Mouse (Mus musculus) cortical plate, adult 2 months (tissue): Measurements from ENCODE around the gene Cep19. TPM values are rescaled to one million over a fixed set of nuclear protein-coding genes. Genes with fewer than 3 reads are reported as not detected.
"Not testable (repeated sequence)": the region's sequence is repeated elsewhere in the genome, so short reads cannot be mapped to it uniquely, and the experiment has no call there.

ENCODE experiments used
- H3K27ac ChIP-seq: fragments of 200-500 bp; 2 replicates; pipeline ENCODE4 v1.5.1; 2012; ENCODE audit warnings: low read length, control low read depth, inconsistent platforms; ENCODE audit not compliant: insufficient read depth
- H3K4me1 ChIP-seq: fragments of 200-500 bp; 2 replicates; pipeline ENCODE4 v1.6.1; 2011; ENCODE audit warnings: low read length; ENCODE audit not compliant: control insufficient read depth, insufficient read depth
- H3K4me3 ChIP-seq: fragments of 200-500 bp; 2 replicates; pipeline ENCODE4 v1.5.1; 2011; ENCODE audit warnings: mild to moderate bottlenecking, low read length, control low read depth; ENCODE audit not compliant: insufficient read depth
- CTCF ChIP-seq: fragments of 200-500 bp; IDR thresholded peaks from 2 replicates; pipeline ENCODE4 v1.5.1; 2011; ENCODE audit warnings: mild to moderate bottlenecking, control low read depth, low read length; ENCODE audit not compliant: insufficient read depth; ENCODE audit errors: extremely low read depth
- POLR2A ChIP-seq: fragments of 200-500 bp; IDR thresholded peaks from 2 replicates; pipeline ENCODE4 v1.6.1; 2011; ENCODE audit warnings: mild to moderate bottlenecking, low read length, control low read depth; ENCODE audit not compliant: insufficient read depth; ENCODE audit errors: extremely low read depth
- polyA plus RNA-seq: library from polyadenylated mRNA; depleted of rRNA; stranded (reverse); fragments of >200 nt; gene quantifications from 2 replicates; pipeline ENCODE4 v1.2.3, GENCODE M21; 2012; rRNA removed

Cep19 gene
- polyA plus RNA-seq = 61.7 and 64.8 TPM in 2 replicates

- Histone ChIP-seq H3K4me3 (peak within 1 kb of the TSS; percentile 76), H3K27ac (peak within 1 kb of the TSS; percentile 71; the same call in 1 of the 2 replicates), H3K4me1 (no peaks in the 10 kb centered on the region)
- TF ChIP-seq POLR2A (peak; percentile 72), CTCF (no peak)
Observed at GRCm38 (mm10) chr16:32099638-32100150, at the start of gene Cep19, which contains the start of gene Pigx. Cep19 (plus strand) TSS chr16:32099800. Pigx (minus strand) TSS chr16:32099740.

GRCm38 (mm10) chr16:32058817-32059216 is 40.8 kb upstream of the Cep19 start:
- no peak overlapping the region for H3K4me3 ChIP-seq
- H3K4me1 ChIP-seq = peaks cover 3% of the 10 kb centered on the region
- no peak overlapping the region for H3K27ac ChIP-seq
- TF ChIP-seq CTCF (no peak), POLR2A (no peak)

GRCm38 (mm10) chr16:32059840-32060523 is 39.6 kb upstream of the Cep19 start:
- TF ChIP-seq CTCF (no peak), POLR2A (no peak)
- H3K27ac ChIP-seq = no peak overlapping the region
- H3K4me1 ChIP-seq = peaks cover 4% of the 10 kb centered on the region
- no peak overlapping the region for H3K4me3 ChIP-seq

- H3K27ac ChIP-seq = no peak overlapping the region
- TF ChIP-seq POLR2A (no peak), CTCF (no peak)
Observed at GRCm38 (mm10) chr16:32062226-32062625, 37.4 kb upstream of the Cep19 start.

GRCm38 (mm10) chr16:32063900-32064299 is 35.7 kb upstream of the Cep19 start:
- TF ChIP-seq CTCF (no peak), POLR2A (no peak)
- Histone ChIP-seq H3K27ac (no peak overlapping the region), H3K4me3 (no peak overlapping the region), H3K4me1 (peaks cover 6% of the 10 kb centered on the region)

More at GRCm38 (mm10) chr16:32062226-32062625, 37.4 kb upstream of the Cep19 start:
- Histone ChIP-seq H3K4me3 (no peak overlapping the region), H3K4me1 (peaks cover 6% of the 10 kb centered on the region)

- no peak overlapping the region for H3K27ac ChIP-seq
- TF ChIP-seq CTCF (no peak), POLR2A (no peak)
- H3K4me3 ChIP-seq = no peak overlapping the region
- H3K4me1 ChIP-seq = peaks cover 4% of the 10 kb centered on the region
Observed at GRCm38 (mm10) chr16:32066899-32067298, 32.7 kb upstream of the Cep19 start.

- no peak for TF ChIP-seq CTCF
- TF ChIP-seq POLR2A = no peak
- H3K27ac ChIP-seq = no peak overlapping the region
- H3K4me3 ChIP-seq = no peak overlapping the region
- peaks cover 4% of the 10 kb centered on the region for H3K4me1 ChIP-seq
Observed at GRCm38 (mm10) chr16:32068389-32069300, 31.0 kb upstream of the Cep19 start.

- not testable (repeated sequence) for H3K4me1 ChIP-seq, H3K27ac ChIP-seq, H3K4me3 ChIP-seq
Observed at GRCm38 (mm10) chr16:32070070-32070469, 29.5 kb upstream of the Cep19 start.

- TF ChIP-seq POLR2A = no peak
- TF ChIP-seq CTCF = no peak
- H3K4me3 ChIP-seq = no peak overlapping the region
- H3K27ac ChIP-seq = no peak overlapping the region
- H3K4me1 ChIP-seq = peaks cover 3% of the 10 kb centered on the region; the same call in 1 of the 2 replicates
Observed at GRCm38 (mm10) chr16:32075762-32076161, 23.8 kb upstream of the Cep19 start.

GRCm38 (mm10) chr16:32076406-32076805 is 23.2 kb upstream of the Cep19 start:
- TF ChIP-seq POLR2A (no peak), CTCF (no peak)
- no peak overlapping the region for H3K4me3 ChIP-seq
- H3K27ac ChIP-seq = no peak overlapping the region
- H3K4me1 ChIP-seq = peaks cover 3% of the 10 kb centered on the region; the same call in 1 of the 2 replicates
